Mouse (Mus musculus) adrenal gland, postnatal 0 days (tissue): ENCODE results near the gene Ndufs3. TPM values are rescaled to one million over a fixed set of nuclear protein-coding genes. Genes with fewer than 3 reads are reported as not detected.

ENCODE experiments used
- polyA plus RNA-seq: library from polyadenylated mRNA; unstranded; fragments of >200 nt; fragmentation: Nextera tagmentation; extraction: Ambion mirVana; gene quantifications from 2 replicates; pipeline ENCODE4 v1.2.1, GENCODE M21; 2015

Gene Ndufs3
- 248 and 388 TPM in 2 replicates for polyA plus RNA-seq

GRCm38 (mm10) chr2:90904076-90904855, at the start of gene Ndufs3, which contains the start of gene Kbtbd4:
Gene Ndufs3 (minus strand): TSS chr2:90904827.
Gene Kbtbd4 (plus strand): TSS chr2:90904740.

DNA sequence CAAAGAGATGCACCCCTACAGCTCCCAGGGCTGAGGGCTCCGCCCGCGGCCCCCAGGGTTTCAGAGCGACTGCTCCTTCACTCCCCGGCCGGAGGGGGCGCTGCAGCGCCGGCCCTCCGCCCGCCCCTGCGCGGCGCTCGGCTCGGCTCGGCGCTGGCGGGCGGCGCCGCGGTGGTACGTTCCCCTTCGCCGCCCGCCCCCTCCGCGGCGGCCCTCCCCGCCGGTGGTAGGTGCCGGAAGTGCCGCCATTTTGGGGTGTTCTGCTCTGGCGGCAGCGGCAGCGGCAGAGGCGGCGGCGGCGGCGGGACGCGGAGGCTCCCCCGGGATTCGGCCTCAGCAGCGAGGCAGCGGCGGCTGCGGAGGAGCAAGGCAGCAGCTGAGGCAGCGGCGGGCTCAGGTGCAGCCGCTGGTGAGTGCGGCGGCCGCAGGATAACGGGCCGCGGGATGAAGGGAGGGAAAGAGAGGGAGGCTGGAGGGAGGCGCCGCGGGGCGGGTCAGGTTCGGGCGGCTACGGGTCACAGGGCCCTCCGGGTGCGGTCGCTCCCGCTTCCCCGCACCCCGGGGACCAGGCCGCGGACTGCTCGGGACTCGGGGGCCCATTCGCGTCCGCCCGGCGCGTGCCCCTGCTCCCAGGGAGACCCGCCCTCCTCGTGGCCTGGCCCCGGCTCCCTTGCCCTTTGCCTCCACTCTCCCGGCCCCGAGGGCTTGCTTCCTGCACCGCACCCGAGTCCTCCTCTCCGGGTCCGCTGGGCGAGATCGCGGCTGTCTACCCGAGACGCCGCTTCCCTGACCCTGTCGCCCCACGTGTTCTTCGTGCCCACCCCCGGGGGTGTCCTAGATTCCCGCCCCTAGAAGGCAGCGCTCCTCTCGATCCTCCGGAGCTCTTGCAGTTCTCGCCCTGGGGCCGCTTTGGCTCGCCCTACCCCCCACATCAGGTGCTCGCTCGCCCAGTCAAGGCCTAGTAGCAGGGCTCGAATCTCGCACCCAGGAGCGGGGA, 35.9 kb upstream of the Ndufs3 start, which contains the start of gene Celf1:
Gene Celf1, plus strand, starts transcription at position 150 of the 997 bp plus-strand sequence.

GRCm38 (mm10) chr2:90885218-90886041, 19.2 kb downstream of the Ndufs3 start, which contains the start of gene C1qtnf4:
Gene C1qtnf4 (plus strand): TSS chr2:90885860.

DNA sequence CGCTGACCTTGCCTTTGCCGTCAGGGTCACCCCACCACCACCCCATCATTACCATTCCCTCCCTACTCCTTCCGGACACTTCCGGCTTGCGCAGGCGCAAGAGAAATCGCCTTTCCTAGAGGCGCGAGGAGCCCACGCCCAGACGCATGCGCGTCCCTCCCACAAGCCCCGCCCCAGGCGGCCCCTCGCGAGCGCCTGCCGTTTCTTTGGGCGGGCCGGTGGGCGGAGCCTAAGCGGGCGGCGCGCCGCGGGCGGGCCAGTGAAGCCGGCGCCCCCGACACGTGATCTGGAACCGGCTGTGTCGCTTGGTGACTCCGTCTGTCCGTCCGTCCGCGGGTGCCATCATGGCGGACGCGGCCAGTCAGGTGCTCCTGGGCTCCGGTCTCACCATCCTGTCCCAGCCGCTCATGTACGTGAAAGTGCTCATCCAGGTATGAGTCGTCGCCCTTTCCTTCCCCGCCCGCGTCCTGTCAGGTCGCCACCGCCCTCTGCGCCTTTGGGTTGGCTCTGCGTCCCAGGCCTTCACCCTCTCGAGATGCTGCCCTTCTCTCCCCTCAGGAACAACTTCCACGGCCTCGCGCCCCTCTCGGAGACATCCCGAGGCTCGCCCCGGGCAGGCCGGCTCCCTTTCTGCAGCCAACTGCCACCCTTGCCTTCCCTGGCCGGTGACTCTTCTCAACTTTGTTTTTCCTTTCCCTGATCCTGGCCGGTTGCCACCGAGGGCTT, 57.5 kb downstream of the Ndufs3 start, which contains the start of gene Mtch2:
Gene Mtch2, plus strand, starts transcription at position 201 of the 726 bp plus-strand sequence.

Other genes starting within 250 kb of the Ndufs3 start
- gene Nup160, start 227.6 kb downstream of the Ndufs3 start, polyA plus RNA-seq, result 13.5 and 13.9 TPM in 2 replicates
- 29.9 and 60.0 TPM in 2 replicates for gene Fnbp4, start 159.5 kb downstream of the Ndufs3 start, polyA plus RNA-seq
- gene Agbl2, start 122.1 kb downstream of the Ndufs3 start, polyA plus RNA-seq, result 0.17 and 1.1 TPM in 2 replicates
- 145 and 195 TPM in 2 replicates for gene Mtch2, start 57.7 kb downstream of the Ndufs3 start, polyA plus RNA-seq
- 19.2 and 33.7 TPM in 2 replicates for gene C1qtnf4, start 19.0 kb downstream of the Ndufs3 start, polyA plus RNA-seq
- gene Kbtbd4, start 87 bp downstream of the Ndufs3 start, polyA plus RNA-seq, result 18.9 and 26.8 TPM in 2 replicates
- gene Celf1, start 35.6 kb upstream of the Ndufs3 start, polyA plus RNA-seq, result 25.1 and 36.9 TPM in 2 replicates
- 2.7 and 3.5 TPM in 2 replicates for gene Rapsn, start 130.8 kb upstream of the Ndufs3 start, polyA plus RNA-seq
- 219 and 226 TPM in 2 replicates for gene Psmc3, start 149.2 kb upstream of the Ndufs3 start, polyA plus RNA-seq
- gene Slc39a13, start 165.6 kb upstream of the Ndufs3 start, polyA plus RNA-seq, result 26.0 and 29.1 TPM in 2 replicates
- gene Spi1, start 177.6 kb upstream of the Ndufs3 start, polyA plus RNA-seq, result 10.3 and 10.7 TPM in 2 replicates
- gene Mybpc3, start 213.3 kb upstream of the Ndufs3 start, polyA plus RNA-seq, result 0.06 and 0.41 TPM in 2 replicates